Mouse (Mus musculus) layer of hippocampus, adult 2 months (tissue): ENCODE data around the gene Cacna1s. TPM values are rescaled to one million over a fixed set of nuclear protein-coding genes. Genes with fewer than 3 reads are reported as not detected.

ENCODE experiments used
- DNase-seq, 2 experiments: peaks; one replicate each; pipeline ENCODE4 v3.0.0; 2022; ENCODE audit warnings: low spot score in 2 of 2
- H3K27ac ChIP-seq: fragments of 200-600 bp; 2 replicates; pipeline ENCODE4 v1.8.1; 2022
- H3K4me3 ChIP-seq: fragments of 200-600 bp; 2 replicates; pipeline ENCODE4 v1.8.1; 2022; ENCODE audit warnings: mild to moderate bottlenecking
- CTCF ChIP-seq: fragments of 200-600 bp; conservative IDR thresholded peaks from 2 replicates; pipeline ENCODE4 v1.8.1; 2022; ENCODE audit warnings: antibody characterized with exemption, mild to moderate bottlenecking, moderate library complexity
- total RNA-seq, 2 experiments: library from RNA; stranded (reverse); gene quantifications; 2 replicates each; pipeline ENCODE4 v1.2.3; 2021

Gene Cacna1s
- total RNA-seq, 2 experiments from 2014 or later = 0.49 to 0.77 TPM

DNA sequence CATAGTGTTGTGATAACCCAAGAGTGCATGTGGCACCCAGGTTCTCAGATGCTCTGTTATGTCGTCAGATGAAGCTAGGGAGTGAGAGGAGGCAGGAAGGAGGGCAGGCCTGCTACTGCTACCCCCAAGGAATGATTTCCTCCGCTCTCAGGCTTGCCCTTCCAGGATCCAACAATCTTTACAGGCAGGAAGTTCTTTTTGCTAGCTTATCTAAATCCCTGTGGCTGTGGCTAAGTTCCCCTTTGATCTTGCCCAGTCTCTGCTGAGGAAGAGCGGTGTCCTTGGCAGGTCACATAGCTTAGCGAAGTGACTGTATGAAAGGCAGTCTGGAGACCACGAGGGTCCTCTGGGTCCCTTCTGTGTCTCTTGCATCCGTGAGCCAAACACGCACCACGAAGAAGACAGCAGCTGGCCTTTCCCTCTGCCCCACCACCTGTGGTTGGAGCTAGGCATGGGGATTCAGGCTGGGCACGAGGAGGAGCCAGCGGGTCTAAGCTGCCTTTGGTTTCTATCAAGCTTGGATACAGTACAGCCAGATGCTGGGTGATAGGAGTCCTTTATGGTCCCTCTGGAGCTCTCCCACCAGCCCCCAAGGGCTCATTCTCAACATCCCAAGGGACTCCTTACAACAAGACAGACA is 85.8 kb downstream of the Cacna1s start:
- Histone ChIP-seq H3K4me3 (no peak overlapping the region), H3K27ac (peak overlapping the region; percentile 95)
- no peak for DNase-seq
- TF ChIP-seq CTCF = no peak

DNA sequence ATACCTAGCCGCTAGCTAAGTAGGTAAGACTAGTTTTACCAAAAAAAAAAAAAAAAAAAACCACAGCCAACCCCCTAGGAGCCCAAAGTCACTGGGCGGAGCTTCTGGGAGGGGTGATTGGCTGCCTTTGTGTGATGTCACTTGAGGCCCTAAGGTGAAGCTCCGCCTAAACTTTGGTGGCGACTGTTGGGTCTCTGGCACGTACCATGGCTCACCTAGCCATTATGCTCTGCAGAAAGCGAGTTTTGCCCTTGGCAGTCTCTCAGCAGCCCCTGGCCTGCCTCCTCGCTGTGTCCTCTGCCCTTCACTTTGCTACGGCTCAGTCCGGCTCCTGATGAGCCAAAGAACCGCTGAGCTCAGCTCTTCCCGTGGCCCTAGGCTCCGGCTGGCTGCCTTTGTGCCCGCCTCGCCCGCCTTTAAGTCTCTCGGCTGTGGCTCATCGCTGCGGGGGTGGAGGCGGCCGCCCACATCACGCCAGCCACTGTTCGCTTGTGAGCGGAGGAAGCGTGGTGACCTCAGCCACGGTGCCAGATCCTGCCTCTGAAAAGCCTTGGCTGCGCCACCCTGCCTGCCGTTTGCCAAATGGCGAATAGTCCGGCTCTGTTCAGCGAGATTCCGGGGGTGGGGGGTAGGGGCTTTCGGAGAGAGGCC is 87.6 kb downstream of the Cacna1s start:
- Histone ChIP-seq H3K4me3 (peak overlapping the region; percentile 58), H3K27ac (peak overlapping the region; percentile 95)
- TF ChIP-seq CTCF = no peak
- peak; percentile 80 to 89 for DNase-seq

DNA sequence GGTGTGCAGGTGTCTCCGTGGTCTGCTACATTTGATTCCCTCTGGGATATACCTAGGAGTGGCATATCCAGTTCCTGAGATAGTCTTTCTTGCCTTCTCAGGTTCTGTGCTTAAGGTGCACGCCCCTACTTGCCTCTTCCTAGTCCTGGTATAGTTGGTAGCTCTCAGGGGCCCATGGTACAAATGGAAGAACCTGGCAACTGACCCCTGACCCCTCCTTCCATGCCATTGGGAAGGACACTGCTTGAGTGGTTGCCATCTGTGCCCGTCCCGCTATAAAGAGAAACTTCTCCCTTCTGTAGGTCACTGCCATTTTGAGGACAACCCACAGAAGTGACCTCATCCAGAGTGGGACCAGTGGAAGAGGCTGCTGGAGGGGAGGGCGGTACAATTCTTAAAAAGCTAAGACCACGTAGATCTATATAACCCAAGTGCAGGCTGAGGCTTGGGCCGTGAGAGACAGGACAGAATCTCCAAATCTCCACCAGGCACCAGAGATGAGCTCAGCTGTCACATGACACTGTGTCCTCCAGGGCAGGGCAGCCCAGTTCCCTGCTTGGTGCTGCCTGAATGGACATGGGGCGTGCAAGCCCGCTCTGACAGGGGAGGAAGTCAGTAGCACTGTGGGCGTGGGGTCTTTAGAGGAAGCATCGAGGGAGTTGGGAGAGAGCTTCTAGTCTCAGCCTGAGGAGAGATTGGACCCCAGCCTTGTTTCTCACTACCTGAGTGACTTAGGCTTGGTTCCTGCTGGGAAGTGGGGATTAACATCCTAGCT is 88.8 kb downstream of the Cacna1s start:
- Histone ChIP-seq H3K27ac (peak overlapping the region; percentile 95), H3K4me3 (no peak overlapping the region)
- no peak for DNase-seq
- no peak for TF ChIP-seq CTCF

DNA sequence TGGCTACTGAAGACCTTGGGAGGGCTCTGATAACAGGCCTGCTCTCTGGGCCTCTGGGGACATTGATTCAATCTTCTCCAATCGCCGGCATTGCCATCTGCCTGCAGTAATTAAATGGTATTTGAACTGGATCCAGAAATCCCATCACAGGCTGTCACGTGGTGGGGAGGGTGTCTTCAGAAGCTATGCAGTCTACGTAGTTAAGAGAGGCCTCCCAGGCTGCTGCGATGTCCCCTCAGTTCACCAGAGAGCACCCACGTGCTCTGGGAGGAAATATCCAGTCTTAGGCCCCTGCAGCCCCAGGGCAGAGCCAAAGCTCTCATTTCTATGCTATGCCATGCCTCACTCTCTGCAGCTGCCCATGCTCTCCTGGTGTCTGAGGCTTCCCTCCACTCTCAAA is 89.8 kb downstream of the Cacna1s start:
- Histone ChIP-seq H3K4me3 (no peak overlapping the region), H3K27ac (peak overlapping the region; percentile 95)
- peak; percentile 69 to 83 for DNase-seq
- TF ChIP-seq CTCF = no peak

DNA sequence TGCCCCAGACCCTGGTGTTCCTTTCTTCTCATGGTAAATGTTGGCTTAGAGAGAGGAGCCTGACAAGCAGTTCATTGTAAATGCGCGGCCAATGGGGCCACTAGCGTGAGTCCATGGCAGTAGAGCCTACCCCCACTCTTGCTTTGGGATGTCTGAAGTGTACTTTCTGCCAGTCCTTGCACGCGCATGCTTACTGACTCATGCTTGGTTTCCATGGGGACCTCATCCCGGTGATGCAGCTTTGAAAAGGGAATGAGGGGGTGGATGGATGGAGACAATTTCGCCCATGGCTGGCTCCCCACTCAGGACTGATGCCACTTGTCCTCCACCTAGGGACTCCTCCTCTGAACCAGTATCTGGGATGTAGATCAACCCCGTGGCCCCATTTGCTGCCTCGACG is 91.0 kb downstream of the Cacna1s start:
- Histone ChIP-seq H3K27ac (peak overlapping the region; percentile 95), H3K4me3 (peak overlapping the region; percentile 13; the same call in 1 of the 2 replicates)
- peak; percentile 64 to 88 for DNase-seq
- no peak for TF ChIP-seq CTCF

DNA sequence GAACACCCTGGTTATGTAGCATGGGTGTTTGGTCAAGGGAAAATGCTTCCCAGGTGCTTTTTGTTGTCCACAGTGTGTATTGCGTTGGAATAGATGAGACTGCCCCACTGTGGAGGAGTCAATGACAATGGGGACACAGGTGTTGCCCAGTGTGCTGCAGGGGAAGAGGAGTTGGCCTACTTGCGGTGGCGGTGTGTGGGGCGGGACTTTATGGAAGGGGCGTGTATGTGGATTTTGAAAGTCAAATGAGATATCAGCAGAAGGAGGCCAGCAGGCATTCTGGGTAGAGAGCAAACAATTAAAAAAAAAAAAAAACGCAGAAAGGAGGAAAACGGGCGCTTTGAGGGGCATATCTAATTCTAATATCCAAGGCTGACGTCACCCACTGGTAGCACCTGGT is 97.2 kb downstream of the Cacna1s start:
- no peak overlapping the region for H3K4me3 ChIP-seq
- DNase-seq = no peak
- 0 out of 2 replicates have a peak overlapping the region, but pooled peaks have one; percentile 5 for H3K27ac ChIP-seq
- TF ChIP-seq CTCF = no peak

DNA sequence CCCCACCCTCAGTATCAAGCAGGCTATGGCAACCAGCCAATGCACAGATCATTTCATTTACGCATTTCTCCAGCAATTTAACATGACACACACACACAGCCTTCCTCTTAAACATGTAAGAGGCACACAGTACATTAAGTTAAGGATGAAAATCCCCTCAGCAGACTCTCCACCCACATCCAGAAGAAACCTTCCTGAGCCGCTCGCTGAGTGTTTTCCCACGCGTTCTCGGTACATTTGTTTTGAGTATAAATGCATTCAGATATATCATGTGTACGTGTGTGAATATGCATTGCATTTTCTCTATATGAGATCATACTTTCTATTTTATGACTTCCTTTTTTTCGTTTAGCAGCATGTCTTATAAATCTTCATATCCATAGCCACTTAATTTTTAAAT is 98.8 kb downstream of the Cacna1s start:
- Histone ChIP-seq H3K27ac (peak overlapping the region; percentile 24; the same call in 1 of the 2 replicates), H3K4me3 (no peak overlapping the region)
- no peak for DNase-seq
- TF ChIP-seq CTCF = no peak

DNA sequence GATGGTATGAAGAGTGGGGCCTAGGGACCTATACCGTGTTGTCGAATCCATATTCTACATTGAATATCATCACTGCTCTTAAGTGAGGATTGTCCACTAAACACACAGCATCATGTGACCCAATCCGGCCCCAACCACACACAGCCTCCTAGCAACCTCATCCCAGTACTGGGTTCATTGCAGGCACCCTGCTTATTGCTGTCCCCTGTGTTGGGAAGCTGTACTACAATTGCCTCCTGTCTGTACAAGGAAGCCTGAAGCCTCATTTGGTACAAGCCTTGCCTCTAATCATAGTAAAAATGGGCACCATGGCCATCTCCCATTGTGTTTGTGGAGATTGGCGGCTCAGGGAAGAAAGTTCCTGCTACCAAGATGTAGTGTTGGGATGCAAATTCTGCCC is 103.8 kb downstream of the Cacna1s start:
- no peak for DNase-seq
- no peak overlapping the region for H3K4me3 ChIP-seq
- TF ChIP-seq CTCF = peak; percentile 53
- no peak overlapping the region for H3K27ac ChIP-seq

DNA sequence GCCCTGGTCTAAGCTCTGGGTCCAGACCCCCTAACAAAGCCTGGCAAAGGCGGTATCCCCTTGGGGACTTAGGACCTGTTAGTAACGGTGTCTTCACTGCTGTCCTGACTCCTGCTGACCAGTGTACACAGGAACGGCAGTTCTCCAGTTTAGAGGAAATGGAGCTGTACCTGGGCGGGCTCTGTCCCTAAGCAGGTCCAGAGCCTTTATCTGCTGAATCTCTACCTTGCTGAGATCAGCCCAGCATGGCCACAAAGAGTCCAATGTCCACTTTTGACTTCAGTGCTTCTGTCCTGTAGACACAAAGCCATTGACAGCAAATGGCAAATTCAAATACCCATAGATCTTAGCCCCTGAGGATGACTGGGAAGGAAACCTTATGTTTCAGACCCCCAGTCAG is 104.4 kb downstream of the Cacna1s start:
- no peak for DNase-seq
- no peak for TF ChIP-seq CTCF
- Histone ChIP-seq H3K27ac (no peak overlapping the region), H3K4me3 (no peak overlapping the region)

DNA sequence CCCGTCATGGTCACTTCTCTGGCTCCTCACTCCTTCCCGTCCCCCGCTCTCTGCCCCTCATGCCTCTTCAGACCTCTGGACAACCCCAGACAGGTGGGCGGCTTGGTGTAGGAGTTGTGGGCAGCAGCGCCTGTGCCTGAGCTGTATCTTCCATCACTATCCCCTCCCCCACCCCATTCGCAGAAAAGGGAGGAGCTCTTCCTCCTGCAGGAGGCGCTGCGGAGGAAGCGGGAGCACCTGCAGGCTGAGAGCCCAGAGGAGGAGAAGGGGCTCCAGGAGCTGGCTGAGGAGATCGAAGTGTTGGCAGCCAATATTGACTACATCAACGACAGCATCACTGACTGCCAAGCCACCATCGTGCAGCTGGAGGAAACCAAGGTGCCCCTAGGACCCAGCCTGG is 107.3 kb downstream of the Cacna1s start:
- DNase-seq = no peak
- no peak overlapping the region for H3K27ac ChIP-seq
- H3K4me3 ChIP-seq = no peak overlapping the region
- peak; percentile 57 for TF ChIP-seq CTCF

DNA sequence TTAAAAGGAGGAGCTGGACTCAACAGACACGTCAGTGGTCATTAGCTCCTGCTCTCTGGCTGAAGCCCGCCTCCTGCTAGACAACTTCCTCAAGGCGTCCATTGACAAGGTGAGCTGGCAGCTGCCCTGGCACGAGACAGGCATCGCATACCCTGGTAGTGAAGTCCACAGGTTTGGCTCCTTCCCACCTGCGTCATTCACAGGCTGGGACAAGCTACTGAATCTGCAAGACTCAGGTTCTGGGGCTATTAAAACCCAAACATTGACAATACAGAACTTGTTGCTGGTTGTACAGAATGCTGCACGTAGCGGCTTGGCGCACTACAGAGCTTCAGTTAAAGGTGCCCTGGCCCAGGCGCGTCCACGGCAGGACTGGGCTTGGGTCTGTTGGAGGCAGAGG is 107.7 kb downstream of the Cacna1s start:
- Histone ChIP-seq H3K4me3 (no peak overlapping the region), H3K27ac (no peak overlapping the region)
- no peak for TF ChIP-seq CTCF
- DNase-seq = no peak

DNA sequence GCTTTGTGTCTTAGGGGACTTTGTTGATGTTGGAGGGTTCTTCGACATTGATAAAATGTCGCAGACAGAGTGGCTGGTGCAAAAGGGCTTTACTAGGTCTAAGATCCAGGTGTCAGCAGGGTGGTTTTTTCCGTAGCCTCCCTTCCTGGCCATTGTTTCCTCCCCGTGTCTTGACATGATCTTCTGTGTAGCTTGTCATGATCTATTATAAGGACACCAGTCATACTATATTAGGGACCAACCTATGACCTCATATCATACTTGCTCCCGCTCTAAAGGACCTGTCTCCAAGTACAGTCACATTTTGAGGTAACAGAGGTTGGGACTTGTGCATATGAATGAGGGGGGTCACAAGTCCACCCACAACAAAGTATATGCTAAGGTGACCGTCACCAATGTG is 108.4 kb downstream of the Cacna1s start:
- no peak for DNase-seq
- no peak overlapping the region for H3K27ac ChIP-seq
- no peak overlapping the region for H3K4me3 ChIP-seq
- no peak for TF ChIP-seq CTCF

DNA sequence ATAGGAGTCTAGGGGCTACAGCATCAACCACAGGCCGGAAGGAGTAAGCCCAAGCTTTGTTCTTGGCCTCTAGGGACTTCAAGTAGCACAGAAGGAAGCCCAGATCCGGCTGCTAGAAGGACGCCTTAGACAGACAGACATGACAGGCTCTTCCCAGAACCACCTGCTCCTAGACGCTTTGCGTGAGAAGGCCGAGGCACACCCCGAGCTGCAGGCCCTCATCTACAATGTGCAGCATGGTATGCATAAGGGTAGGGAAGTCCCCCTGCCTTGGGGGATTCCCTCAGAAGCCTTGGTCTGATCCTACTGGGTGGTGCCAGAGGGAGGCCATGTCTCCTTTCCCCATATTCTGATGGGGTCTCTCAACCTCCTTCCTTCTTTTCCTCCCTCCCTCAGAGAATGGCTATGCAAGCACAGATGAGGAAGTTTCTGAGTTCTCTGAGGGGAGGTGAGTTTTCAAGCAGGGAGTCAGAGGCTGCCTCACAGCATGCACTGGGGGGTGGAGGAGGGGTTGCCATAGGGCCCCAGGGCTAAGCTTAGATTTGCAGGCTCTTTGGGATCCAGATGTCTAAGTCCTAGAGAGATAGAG is 108.9 kb downstream of the Cacna1s start:
- Histone ChIP-seq H3K27ac (no peak overlapping the region), H3K4me3 (no peak overlapping the region)
- no peak for TF ChIP-seq CTCF
- DNase-seq = no peak
